Mouse (Mus musculus): ENCODE measurements around the gene Sfxn5.

GRCm38 (mm10) chr6:85191751-85192440, 141.3 kb downstream of the Sfxn5 start:
- TF ChIP-seq MYOD1 (IDR thresholded peaks at IDR 0.05; ENCODE audit: control insufficient read depth in 1 of 3, insufficient read length in 2 of 3, low read depth in 2 of 3) (no peak), SRF (IDR thresholded peaks at IDR 0.05; ENCODE audit: control insufficient read depth, insufficient read length, low read depth) (no peak), MAX (IDR thresholded peaks at IDR 0.05; ENCODE audit: low read depth) (no peak), POLR2A (IDR thresholded peaks at IDR 0.05; ENCODE audit: insufficient read length, low read depth) (no peak), E2F4 (IDR thresholded peaks at IDR 0.05; ENCODE audit: insufficient read depth) (no peak), POLR2AphosphoS2 (IDR thresholded peaks at IDR 0.05; ENCODE audit: insufficient read length, low read depth) (no peak), USF1 (IDR thresholded peaks at IDR 0.05; ENCODE audit: low read depth) (no peak), TCF12 (IDR thresholded peaks at IDR 0.05; ENCODE audit: insufficient read depth, poor library complexity, severe bottlenecking) (no peak), REST (IDR thresholded peaks at IDR 0.05; ENCODE audit: insufficient read depth, insufficient read length) (no peak), MYOG (IDR thresholded peaks at IDR 0.05; ENCODE audit: control insufficient read depth in 1 of 3, insufficient read depth in 1 of 3, insufficient read length in 2 of 3, low read depth in 2 of 3) (no peak)
